Mouse (Mus musculus) forebrain, embryonic 12.5 days (tissue): ENCODE measurements around the gene Gm20843. TPM values are rescaled to one million over a fixed set of nuclear protein-coding genes. Genes with fewer than 3 reads are reported as not detected.
"Not testable (repeated sequence)": the region's sequence is repeated elsewhere in the genome, so short reads cannot be mapped to it uniquely, and the experiment has no call there.

Experiments used
- ATAC-seq: fragments of 200-750 bp; cut with Nextera tagmentation; 2 replicates; pipeline ENCODE4 v1.8.0; 2017; ENCODE audit warnings: moderate TSS enrichment; ENCODE audit not compliant: low FRiP score
- H3K27ac ChIP-seq: fragments of 300-500 bp; sonication (generic); 2 replicates; pipeline ENCODE4 v1.5.1; 2016; ENCODE audit warnings: mild to moderate bottlenecking
- H3K27me3 ChIP-seq: fragments of 300-500 bp; sonication (generic); 2 replicates; pipeline ENCODE4 v1.6.1; 2016; ENCODE audit warnings: mild to moderate bottlenecking
- H3K36me3 ChIP-seq: fragments of 300-500 bp; sonication (generic); replicated peaks from 2 replicates; pipeline ENCODE4 v1.6.1; 2016; ENCODE audit warnings: mild to moderate bottlenecking
- H3K4me1 ChIP-seq: fragments of 300-500 bp; sonication (generic); 2 replicates; pipeline ENCODE4 v1.6.1; 2016
- H3K4me2 ChIP-seq: fragments of 300-500 bp; sonication (generic); 2 replicates; pipeline ENCODE4 v1.6.1; 2016; ENCODE audit warnings: mild to moderate bottlenecking, moderate library complexity
- H3K4me3 ChIP-seq: fragments of 300-500 bp; sonication (generic); replicated peaks from 2 replicates; pipeline ENCODE4 v1.5.1; 2016; ENCODE audit warnings: mild to moderate bottlenecking
- H3K9ac ChIP-seq: fragments of 300-500 bp; sonication (generic); 2 replicates; pipeline ENCODE4 v1.6.1; 2016; ENCODE audit warnings: mild to moderate bottlenecking
- H3K9me3 ChIP-seq: fragments of 300-500 bp; sonication (generic); 2 replicates; pipeline ENCODE4 v1.6.1; 2016
- WGBS: fragments of 180-500 bp; shearing (Covaris S2); methylation state at CpG from one replicate; pipeline ENCODE4 v1.1.7; 2016; 5-methylcytosine and 5-hydroxymethylcytosine counted together
- polyA plus RNA-seq: library from polyadenylated mRNA; unstranded; fragments of >200 nt; fragmentation: Nextera tagmentation; extraction: Ambion mirVana; gene quantifications from 2 replicates; pipeline ENCODE4 v1.2.1, GENCODE M21; 2016

Gm20843 gene
- not detected in 2 replicates for polyA plus RNA-seq

- H3K4me3 ChIP-seq, H3K27ac ChIP-seq, H3K36me3 ChIP-seq, H3K27me3 ChIP-seq, H3K4me1 ChIP-seq, ATAC-seq, H3K4me2 ChIP-seq, H3K9me3 ChIP-seq, H3K9ac ChIP-seq: not testable (repeated sequence)
- no CpG with 5 or more reads among the region's 6 CpGs for WGBS
Measured at GRCm38 (mm10) chrY:72247018-72247417, at the start of gene Gm20843. Gene Gm20843 (minus strand): TSS chrY:72247118.
